Mouse (Mus musculus): ENCODE measurements around the gene Fkbpl. TPM values are rescaled to one million over a fixed set of nuclear protein-coding genes. Genes with fewer than 3 reads are reported as not detected.

Fkbpl gene
- polyA plus RNA-seq, 1 experiment from 2014 or later, result 10.9 TPM

- H3K9ac ChIP-seq (ENCODE audit: low read depth, low read length), result peak within 1 kb of the TSS; percentile 85
- no peak for ATAC-seq (replicated peaks; ENCODE audit: insufficient number of reproducible peaks, low FRiP score, low TSS enrichment)
- H3K4me1 ChIP-seq (ENCODE audit: control insufficient read depth, insufficient read depth, low read length), result peaks cover 32% of the 10 kb centered on the region
- H3K36me3 ChIP-seq (ENCODE audit: control insufficient read depth, insufficient read depth, low read length), result no peaks in the 10 kb centered on the region
- H3K9me3 ChIP-seq (replicated peaks; ENCODE audit: control insufficient read depth, low read length), result no peaks in the 10 kb centered on the region
- 2% methylated on average over 16 of the region's 16 CpGs for WGBS (ENCODE audit: insufficient replicate concordance)
- peak within 1 kb of the TSS; percentile 93; the same call in 1 of the 2 replicates for H3K27ac ChIP-seq (ENCODE audit: low read depth, low read length)
- peak within 1 kb of the TSS; percentile 80 for H3K4me3 ChIP-seq (ENCODE audit: low read depth, low read length)
- peak within 1 kb of the TSS; percentile 90 for H3K4me2 ChIP-seq
- peaks cover 49% of the 10 kb centered on the region for H3K27me3 ChIP-seq (ENCODE audit: control insufficient read depth, insufficient read depth, low read length)
These were observed 15.3 kb upstream of the Fkbpl start, which contains the start of gene Prrt1 for GRCm38 (mm10) chr17:34629221-34629751. TSS of gene Prrt1 (plus strand) at chr17:34629533.

DNA sequence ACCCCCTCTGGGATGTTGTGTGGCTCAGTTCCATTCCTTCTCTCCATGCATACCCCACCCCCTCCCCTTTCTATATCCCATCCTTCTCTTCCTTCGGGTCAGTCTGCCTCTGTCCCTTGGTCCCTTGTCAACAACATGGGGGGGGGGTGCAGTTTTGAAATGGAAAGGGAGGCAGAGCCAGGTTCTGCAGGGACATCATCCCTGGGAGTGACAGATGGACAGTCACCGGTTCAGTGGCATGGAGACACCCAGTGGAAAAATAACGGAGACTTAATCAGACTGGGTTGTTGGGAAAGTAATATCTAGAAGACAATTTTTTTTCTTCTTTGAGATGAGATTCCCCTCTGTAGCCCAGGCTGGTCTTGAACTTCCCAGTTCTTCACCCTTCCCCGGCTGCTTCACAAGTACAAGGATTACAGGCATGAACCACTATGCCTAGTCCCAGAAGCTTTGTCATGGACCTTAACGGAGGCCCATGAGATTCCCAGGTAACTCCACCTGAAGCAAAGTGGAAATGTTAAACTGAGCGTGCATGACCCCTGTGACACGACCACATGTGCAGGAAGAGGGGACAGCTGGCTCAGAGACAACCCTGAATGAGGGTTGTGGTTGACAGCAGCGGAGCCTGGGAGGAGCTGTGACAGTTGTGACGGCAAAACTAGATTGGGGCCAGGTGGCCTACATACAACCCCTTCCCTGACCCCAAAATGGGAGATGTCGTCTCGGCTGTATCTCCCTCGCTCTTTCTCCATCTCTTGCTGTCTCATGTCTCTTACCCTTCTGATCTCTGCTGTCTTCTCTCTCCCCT is 14.6 kb upstream of the Fkbpl start:
- no peak overlapping the region for H3K9ac ChIP-seq (ENCODE audit: low read depth, low read length)
- WGBS (ENCODE audit: insufficient replicate concordance), result 10% methylated on average over 12 of the region's 12 CpGs
- H3K27me3 ChIP-seq (ENCODE audit: control insufficient read depth, insufficient read depth, low read length), result peaks cover 49% of the 10 kb centered on the region

GRCm38 (mm10) chr17:34630761-34631301 is 13.7 kb upstream of the Fkbpl start:
- Histone ChIP-seq H3K36me3 (ENCODE audit: control insufficient read depth, insufficient read depth, low read length) (no peaks in the 10 kb centered on the region), H3K27me3 (ENCODE audit: control insufficient read depth, insufficient read depth, low read length) (peaks cover 51% of the 10 kb centered on the region), H3K9ac (ENCODE audit: low read depth, low read length) (no peak overlapping the region), H3K4me2 (peak overlapping the region; percentile 55), H3K9me3 (replicated peaks; ENCODE audit: control insufficient read depth, low read length) (no peaks in the 10 kb centered on the region), H3K4me1 (ENCODE audit: control insufficient read depth, insufficient read depth, low read length) (peaks cover 32% of the 10 kb centered on the region), H3K4me3 (ENCODE audit: low read depth, low read length) (peak overlapping the region; percentile 30), H3K27ac (ENCODE audit: low read depth, low read length) (no peak overlapping the region)
- no peak for ATAC-seq (replicated peaks; ENCODE audit: insufficient number of reproducible peaks, low FRiP score, low TSS enrichment)
- WGBS (ENCODE audit: insufficient replicate concordance), result 2% methylated on average over 44 of the region's 48 CpGs

More for the DNA sequence above, 14.6 kb upstream of the Fkbpl start:
- no peak overlapping the region for H3K27ac ChIP-seq (ENCODE audit: low read depth, low read length)
- H3K4me3 ChIP-seq (ENCODE audit: low read depth, low read length), result peak overlapping the region; percentile 30; the same call in 1 of the 2 replicates
- ATAC-seq (replicated peaks; ENCODE audit: insufficient number of reproducible peaks, low FRiP score, low TSS enrichment), result no peak
- no peak overlapping the region for H3K4me2 ChIP-seq
- no peaks in the 10 kb centered on the region for H3K36me3 ChIP-seq (ENCODE audit: control insufficient read depth, insufficient read depth, low read length)
- no peaks in the 10 kb centered on the region for H3K9me3 ChIP-seq (replicated peaks; ENCODE audit: control insufficient read depth, low read length)
- peaks cover 32% of the 10 kb centered on the region for H3K4me1 ChIP-seq (ENCODE audit: control insufficient read depth, insufficient read depth, low read length)

DNA sequence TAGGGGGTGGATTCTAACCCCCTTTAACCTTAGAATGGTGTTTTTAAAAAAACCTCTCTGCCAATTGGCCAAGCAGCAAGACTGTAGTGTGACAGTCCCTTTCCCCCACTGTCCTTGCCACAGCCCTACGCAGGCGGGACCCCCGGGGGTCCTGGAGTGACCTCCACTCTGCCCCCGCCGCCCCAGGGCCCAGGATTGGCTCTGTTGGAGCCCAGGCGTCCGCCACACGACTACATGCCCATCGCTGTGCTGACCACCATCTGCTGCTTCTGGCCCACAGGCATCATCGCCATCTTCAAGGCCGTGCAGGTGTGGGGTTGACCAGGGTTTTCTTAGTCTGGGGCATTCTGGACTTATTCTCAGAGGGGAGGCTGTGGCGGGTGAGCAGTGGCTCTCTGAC is 12.9 kb upstream of the Fkbpl start:
- H3K9ac ChIP-seq (ENCODE audit: low read depth, low read length), result no peak overlapping the region
- no peak overlapping the region for H3K27ac ChIP-seq (ENCODE audit: low read depth, low read length)
- H3K9me3 ChIP-seq (replicated peaks; ENCODE audit: control insufficient read depth, low read length), result no peaks in the 10 kb centered on the region
- peaks cover 51% of the 10 kb centered on the region for H3K27me3 ChIP-seq (ENCODE audit: control insufficient read depth, insufficient read depth, low read length)
- WGBS (ENCODE audit: insufficient replicate concordance), result 6% methylated on average over 12 of the region's 12 CpGs
- H3K4me3 ChIP-seq (ENCODE audit: low read depth, low read length), result peak overlapping the region; percentile 30
- H3K36me3 ChIP-seq (ENCODE audit: control insufficient read depth, insufficient read depth, low read length), result no peaks in the 10 kb centered on the region
- ATAC-seq (replicated peaks; ENCODE audit: insufficient number of reproducible peaks, low FRiP score, low TSS enrichment), result no peak
- peaks cover 25% of the 10 kb centered on the region for H3K4me1 ChIP-seq (ENCODE audit: control insufficient read depth, insufficient read depth, low read length)
- peak overlapping the region; percentile 60 for H3K4me2 ChIP-seq

DNA sequence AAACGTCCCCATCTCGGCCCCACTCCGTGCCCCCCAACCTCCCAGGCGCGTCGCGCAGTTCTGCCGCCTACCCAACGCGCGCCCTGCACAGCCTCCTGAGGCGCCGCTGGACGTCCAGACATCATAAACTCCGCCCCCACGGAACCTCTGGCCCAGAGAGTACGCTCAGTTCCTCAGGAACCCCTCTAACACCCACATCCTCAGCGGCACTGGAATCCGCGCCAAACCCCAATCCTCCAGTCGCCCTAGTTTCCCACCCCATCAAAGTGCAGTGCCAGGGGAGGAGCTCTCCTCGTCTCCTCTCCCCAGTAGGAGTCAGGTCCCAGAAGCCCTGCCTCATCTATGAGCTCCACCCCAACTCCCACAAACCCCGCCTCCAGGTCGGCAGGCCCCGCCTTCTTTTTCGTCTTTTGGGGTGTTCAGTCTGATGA is 12.3 kb upstream of the Fkbpl start:
- peaks cover 51% of the 10 kb centered on the region for H3K27me3 ChIP-seq (ENCODE audit: control insufficient read depth, insufficient read depth, low read length)
- no peaks in the 10 kb centered on the region for H3K36me3 ChIP-seq (ENCODE audit: control insufficient read depth, insufficient read depth, low read length)
- no peak overlapping the region for H3K9ac ChIP-seq (ENCODE audit: low read depth, low read length)
- H3K4me1 ChIP-seq (ENCODE audit: control insufficient read depth, insufficient read depth, low read length), result peaks cover 24% of the 10 kb centered on the region
- H3K27ac ChIP-seq (ENCODE audit: low read depth, low read length), result no peak overlapping the region
- under 1% methylated on average over 26 of the region's 26 CpGs for WGBS (ENCODE audit: insufficient replicate concordance)
- peak overlapping the region; percentile 60 for H3K4me2 ChIP-seq
- no peaks in the 10 kb centered on the region for H3K9me3 ChIP-seq (replicated peaks; ENCODE audit: control insufficient read depth, low read length)
- ATAC-seq (replicated peaks; ENCODE audit: insufficient number of reproducible peaks, low FRiP score, low TSS enrichment), result no peak
- H3K4me3 ChIP-seq (ENCODE audit: low read depth, low read length), result peak overlapping the region; percentile 30

GRCm38 (mm10) chr17:34635671-34636070 is 8.9 kb upstream of the Fkbpl start:
- H3K27me3 ChIP-seq (ENCODE audit: control insufficient read depth, insufficient read depth, low read length), result peaks cover 33% of the 10 kb centered on the region
- H3K9me3 ChIP-seq (replicated peaks; ENCODE audit: control insufficient read depth, low read length), result no peaks in the 10 kb centered on the region
- WGBS (ENCODE audit: insufficient replicate concordance), result 64% methylated on average over 2 of the region's 2 CpGs
- no peak overlapping the region for H3K4me3 ChIP-seq (ENCODE audit: low read depth, low read length)
- peaks cover 8% of the 10 kb centered on the region for H3K4me1 ChIP-seq (ENCODE audit: control insufficient read depth, insufficient read depth, low read length)
- H3K27ac ChIP-seq (ENCODE audit: low read depth, low read length), result no peak overlapping the region
- H3K36me3 ChIP-seq (ENCODE audit: control insufficient read depth, insufficient read depth, low read length), result no peaks in the 10 kb centered on the region
- H3K4me2 ChIP-seq, result no peak overlapping the region
- no peak for ATAC-seq (replicated peaks; ENCODE audit: insufficient number of reproducible peaks, low FRiP score, low TSS enrichment)
- H3K9ac ChIP-seq (ENCODE audit: low read depth, low read length), result no peak overlapping the region

DNA sequence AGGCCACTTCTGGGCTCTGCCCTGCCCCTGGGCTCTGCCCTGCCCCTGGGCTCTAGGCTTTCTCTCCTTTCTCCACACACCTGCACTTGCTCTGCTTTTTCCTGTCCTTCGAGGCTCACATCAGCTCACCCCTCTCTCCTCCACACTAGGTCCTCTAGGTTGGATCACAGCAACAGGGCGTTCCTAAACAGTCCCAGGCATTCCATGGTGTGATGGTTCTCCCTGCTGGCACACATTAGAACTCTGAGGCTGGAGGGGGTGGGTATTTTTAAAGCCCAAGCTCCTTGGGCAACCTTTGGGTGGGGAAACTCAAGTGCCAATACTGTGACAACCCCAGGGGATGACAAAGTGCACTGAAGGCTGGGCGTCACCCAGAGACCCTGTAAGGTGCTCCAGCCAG is 7.1 kb upstream of the Fkbpl start:
- H3K9ac ChIP-seq (ENCODE audit: low read depth, low read length), result no peak overlapping the region
- H3K36me3 ChIP-seq (ENCODE audit: control insufficient read depth, insufficient read depth, low read length), result no peaks in the 10 kb centered on the region
- H3K4me3 ChIP-seq (ENCODE audit: low read depth, low read length), result no peak overlapping the region
- no peak overlapping the region for H3K4me2 ChIP-seq
- no peak overlapping the region for H3K27ac ChIP-seq (ENCODE audit: low read depth, low read length)
- no peak for ATAC-seq (replicated peaks; ENCODE audit: insufficient number of reproducible peaks, low FRiP score, low TSS enrichment)
- no peaks in the 10 kb centered on the region for H3K4me1 ChIP-seq (ENCODE audit: control insufficient read depth, insufficient read depth, low read length)
- peaks cover 15% of the 10 kb centered on the region for H3K27me3 ChIP-seq (ENCODE audit: control insufficient read depth, insufficient read depth, low read length)
- 62% methylated on average over 3 of the region's 3 CpGs for WGBS (ENCODE audit: insufficient replicate concordance)
- no peaks in the 10 kb centered on the region for H3K9me3 ChIP-seq (replicated peaks; ENCODE audit: control insufficient read depth, low read length)

DNA sequence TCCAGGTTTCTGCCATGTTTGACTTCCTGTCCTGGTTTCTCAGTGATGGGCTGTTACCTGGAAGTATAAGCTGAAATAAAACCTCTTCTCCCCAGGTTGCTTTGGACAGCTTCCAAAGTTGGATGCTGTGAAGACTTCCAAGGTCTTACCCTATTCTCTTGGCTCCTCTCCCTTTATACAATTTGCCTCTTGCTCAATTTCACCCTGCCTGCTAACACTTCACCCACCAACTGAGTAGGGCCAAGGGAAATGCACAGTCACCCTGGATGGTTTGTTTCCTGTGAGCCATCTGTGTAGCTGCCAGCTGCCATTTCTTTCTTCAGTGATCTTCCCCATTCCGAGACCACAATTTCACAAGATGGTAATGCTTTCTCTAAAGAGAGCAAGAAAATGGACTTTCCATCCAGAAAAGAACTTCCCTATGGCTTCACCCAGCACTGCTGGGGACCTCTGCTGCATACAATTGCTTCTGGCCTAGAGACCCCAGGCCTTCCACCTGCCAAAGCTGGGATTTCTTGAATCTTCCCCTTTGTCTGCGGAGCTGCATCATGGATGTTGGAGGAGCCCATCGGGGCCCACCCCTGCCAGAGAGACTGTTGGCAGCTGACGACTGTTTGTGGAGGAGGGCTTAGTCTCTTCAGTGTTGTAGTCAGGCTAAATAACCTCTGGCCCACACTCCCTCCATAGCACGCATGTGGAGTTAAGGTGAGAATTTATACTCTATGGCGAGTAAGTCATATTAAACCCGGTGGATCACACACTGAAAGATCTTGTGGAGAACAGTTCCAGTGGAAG is 4.9 kb upstream of the Fkbpl start:
- Histone ChIP-seq H3K4me1 (ENCODE audit: control insufficient read depth, insufficient read depth, low read length) (no peaks in the 10 kb centered on the region), H3K27ac (ENCODE audit: low read depth, low read length) (no peak overlapping the region), H3K9me3 (replicated peaks; ENCODE audit: control insufficient read depth, low read length) (no peaks in the 10 kb centered on the region), H3K4me3 (ENCODE audit: low read depth, low read length) (no peak overlapping the region), H3K9ac (ENCODE audit: low read depth, low read length) (no peak overlapping the region), H3K36me3 (ENCODE audit: control insufficient read depth, insufficient read depth, low read length) (no peaks in the 10 kb centered on the region), H3K4me2 (no peak overlapping the region), H3K27me3 (ENCODE audit: control insufficient read depth, insufficient read depth, low read length) (peaks cover 2% of the 10 kb centered on the region; the same call in 1 of the 2 replicates)
- 70% methylated on average over 7 of the region's 7 CpGs for WGBS (ENCODE audit: insufficient replicate concordance)
- ATAC-seq (replicated peaks; ENCODE audit: insufficient number of reproducible peaks, low FRiP score, low TSS enrichment), result no peak

Measured in heart, embryonic 11.5 days (tissue).